Mouse (Mus musculus): ENCODE measurements around the gene Cbwd1.
"Not testable (repeated sequence)": the region's sequence is repeated elsewhere in the genome, so short reads cannot be mapped to it uniquely, and the experiment has no call there.

The Cbwd1 gene

DNA sequence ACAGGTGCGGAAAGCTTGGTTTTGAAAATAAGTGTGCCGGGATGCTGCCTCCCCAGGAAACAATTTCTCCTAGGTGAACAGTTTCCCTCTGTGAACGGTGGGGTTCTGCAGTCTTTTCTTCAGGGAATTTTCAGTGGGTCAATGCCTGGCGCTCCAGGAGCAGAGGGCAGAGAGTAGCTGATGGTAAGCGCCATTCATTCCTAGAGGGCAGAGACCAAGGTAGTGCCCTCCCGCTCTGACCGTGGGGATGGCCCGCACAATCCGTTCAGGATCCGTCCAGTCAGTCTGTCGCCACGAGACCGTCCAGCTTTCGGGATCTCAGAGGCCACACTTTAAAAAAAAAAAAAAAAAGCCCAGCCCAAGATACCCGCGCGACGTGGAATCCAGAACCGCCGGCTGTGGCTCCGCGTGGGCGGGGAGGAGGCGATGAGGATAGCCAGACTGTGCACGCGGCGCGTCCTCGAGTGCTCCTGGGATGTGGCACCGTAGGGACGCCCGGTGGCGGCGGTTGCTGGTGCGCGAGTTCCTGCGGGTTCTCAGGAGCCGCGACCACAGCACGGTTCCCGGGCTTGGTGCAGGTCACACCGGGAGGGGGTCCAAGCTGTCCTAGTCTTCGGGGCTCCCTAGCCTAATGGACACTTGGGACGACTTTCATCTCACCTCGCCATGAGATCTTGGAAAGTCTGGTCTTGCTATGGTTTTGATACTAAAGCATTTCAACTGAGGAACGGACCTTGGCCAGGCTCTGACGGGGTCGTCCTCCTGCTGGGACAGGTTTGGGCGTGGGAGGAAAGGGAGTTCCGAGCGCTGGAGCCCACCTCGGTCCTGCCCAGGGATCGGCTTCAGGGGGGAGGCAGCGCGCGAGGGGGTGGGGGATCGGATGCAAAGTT, 64.2 kb downstream of the Cbwd1 start:
- peak in 1 of 2 experiments; percentile 61 for DNase-seq (ENCODE audit: low spot score in 2 of 2)

DNA sequence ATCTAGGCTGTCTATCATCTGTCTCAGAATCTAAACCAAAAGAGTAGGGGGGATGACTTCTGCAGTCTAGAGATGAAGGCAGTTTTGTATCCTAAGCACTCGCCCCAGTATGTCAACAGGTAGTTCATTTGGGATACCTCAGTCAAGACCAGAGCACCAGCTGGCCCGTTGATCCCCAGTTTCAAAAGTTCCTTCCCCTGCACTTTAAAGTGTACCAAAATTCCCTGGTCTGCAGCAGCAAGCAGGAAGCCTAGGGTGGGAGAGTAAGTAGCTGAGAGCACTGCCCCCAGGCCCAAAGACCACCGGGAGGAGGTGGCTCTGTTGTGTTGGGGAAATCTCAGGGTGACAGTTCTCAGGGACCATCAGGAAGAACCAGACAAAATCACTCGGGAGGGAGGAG, 64.9 kb downstream of the Cbwd1 start:
- DNase-seq (ENCODE audit: low spot score in 2 of 2): no peak

DNA sequence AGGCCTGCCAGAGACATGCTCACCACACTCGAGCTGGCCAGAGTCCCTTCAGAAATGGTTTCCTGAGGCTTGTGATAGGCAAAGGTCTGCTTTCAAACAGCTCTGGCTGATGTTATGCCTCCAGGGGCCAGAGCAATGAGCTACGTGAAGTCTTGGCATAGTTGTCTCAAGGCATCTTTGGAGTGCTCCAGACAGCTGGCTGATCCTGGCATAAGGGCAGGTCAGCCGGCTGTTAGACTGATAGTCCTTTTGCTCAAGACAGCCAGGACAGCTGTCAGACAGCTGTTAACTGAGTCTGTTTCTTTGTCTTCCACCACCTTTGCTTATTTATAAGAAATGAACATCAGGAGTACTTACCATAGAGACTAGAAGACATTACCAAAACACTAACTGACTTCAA, 74.5 kb downstream of the Cbwd1 start:
- DNase-seq (ENCODE audit: low spot score in 2 of 2): no peak

DNA sequence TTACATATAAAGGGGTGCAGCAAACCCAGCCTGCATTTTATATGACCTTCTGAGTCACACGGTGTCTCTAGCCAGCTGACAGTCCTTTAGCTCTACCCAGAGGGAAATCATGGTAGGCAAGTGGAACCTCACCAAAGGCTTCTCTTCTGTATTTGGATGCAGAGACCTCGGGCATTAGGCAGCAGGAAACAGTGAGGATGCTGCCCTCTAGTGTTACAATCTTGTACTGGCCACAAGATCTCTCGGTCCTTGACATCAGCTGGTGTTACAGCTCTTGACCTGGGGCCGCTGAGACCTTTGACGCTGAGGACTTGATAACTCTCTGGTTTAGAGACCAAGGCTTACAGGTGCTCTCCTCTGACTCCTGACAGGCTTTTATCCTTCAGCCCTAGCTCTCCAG, 75.9 kb downstream of the Cbwd1 start:
- DNase-seq (ENCODE audit: low spot score in 2 of 2): peak; percentile 33 to 68

DNA sequence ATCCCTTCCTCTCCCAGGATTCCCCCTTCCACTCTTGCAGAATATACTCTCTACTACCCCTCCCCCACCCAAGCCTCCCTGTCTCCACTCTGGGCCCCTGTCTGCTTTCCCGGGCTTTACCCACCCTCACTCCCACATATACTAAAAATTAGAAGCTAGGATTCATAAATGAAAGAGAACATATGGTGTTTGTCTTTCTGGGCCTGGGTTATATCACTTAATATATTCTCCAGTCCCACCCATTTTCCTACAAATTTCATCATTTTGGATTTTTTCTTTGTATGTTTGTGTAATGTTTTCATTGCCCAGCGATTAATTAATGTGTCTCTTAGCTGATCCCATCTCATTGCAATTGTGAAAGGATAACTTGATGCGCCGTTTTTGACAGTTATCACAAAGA, 80.2 kb downstream of the Cbwd1 start:
- DNase-seq (ENCODE audit: low spot score in 2 of 2): no peak

DNA sequence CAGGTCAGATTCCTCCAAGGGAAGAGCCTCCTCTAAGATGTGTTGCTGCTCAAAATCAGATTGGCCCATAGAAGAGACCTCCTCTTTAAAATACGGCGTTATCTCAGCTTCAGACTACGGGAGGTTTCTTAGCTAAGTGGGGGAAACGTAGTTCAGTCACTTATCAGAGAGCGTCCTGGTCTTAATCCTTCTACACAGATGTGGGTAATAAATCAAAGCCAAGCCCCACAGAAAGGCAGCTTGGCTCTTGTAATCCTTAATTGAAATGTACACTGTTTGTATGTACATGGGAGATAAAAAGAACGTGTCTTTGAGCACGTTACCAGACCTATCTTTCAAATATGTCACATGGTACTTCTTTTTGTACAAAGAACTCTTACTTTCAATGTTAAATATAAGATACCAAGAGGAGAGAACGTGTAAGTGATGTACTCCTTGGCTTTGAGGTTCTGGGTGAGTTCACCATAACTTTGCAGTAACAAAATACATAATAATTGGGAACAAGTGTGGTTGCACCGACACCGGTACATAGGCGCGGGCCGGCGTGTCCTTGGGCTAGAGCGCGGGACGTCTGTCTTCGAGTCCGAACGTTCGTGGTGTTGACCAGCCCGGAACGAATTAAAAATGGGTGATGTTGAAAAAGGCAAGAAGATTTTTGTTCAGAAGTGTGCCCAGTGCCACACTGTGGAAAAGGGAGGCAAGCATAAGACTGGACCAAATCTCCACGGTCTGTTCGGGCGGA, 86.1 kb downstream of the Cbwd1 start, which contains the start of gene Gm10053:
TSS of gene Gm10053 (plus strand) at position 558 of the 742 bp plus-strand sequence.
- not testable (repeated sequence) for DNase-seq (ENCODE audit: low spot score in 2 of 2)

DNA sequence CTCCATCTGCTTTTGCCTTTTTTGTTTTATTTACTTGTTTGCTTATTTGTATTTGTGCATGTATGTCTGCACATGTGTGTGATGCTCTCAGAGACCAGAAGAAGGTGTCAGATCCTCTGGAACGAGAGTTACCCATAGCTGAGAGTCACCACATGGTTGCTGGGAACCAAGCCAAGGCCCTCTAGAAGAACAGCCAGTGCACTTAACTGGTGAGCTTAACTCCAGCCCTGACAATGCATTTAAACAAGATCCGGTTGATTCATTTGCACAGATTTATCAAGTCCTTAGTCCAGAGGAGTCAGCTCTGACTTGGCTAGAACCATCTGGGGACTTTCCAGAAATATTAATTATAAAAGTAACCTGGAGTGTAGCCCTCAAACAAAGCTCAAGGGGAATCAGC, 87.5 kb downstream of the Cbwd1 start:
- no peak for DNase-seq (ENCODE audit: low spot score in 2 of 2)

DNA sequence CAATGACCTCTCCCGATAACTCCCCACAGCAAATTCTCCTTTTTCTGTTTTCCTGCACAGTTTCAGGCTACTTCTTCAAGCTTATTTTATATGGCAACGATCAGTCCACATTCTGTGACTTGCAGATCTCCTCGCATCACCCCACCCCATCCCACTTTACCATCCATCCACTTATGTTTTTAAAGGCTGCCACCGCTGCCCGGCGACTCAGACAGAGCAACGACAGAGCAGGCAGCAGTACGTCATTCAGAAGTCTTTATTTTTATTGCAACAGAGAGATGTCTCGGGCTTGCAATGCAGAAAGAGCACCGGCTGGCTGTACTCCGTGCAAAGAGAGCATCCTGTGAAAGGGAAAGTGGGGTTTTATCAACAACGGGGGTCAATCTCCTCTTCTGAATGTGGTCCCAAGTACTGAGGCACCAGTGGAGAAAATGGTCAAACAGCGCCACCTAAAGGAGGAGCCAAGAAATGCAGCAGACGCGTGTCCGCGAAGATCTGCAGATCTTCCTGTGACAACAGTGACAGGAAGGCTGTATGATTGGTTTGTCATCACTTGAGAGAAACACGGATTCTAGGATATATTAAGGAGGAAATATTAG, 90.3 kb downstream of the Cbwd1 start:
- peak; percentile 51 to 85 for DNase-seq (ENCODE audit: low spot score in 2 of 2)

Data from spleen, postnatal 4 days (tissue).